Mouse (Mus musculus) kidney, adult 2 months (tissue): ENCODE measurements around the gene Fasn.

Source experiments
- CTCF ChIP-seq: fragments of 200-500 bp; conservative IDR thresholded peaks from 2 replicates; pipeline ENCODE4 v1.5.1; 2011; ENCODE audit warnings: low read depth, mild to moderate bottlenecking, control low read depth, low read length, moderate library complexity, mixed read lengths; ENCODE audit not compliant: insufficient read depth, insufficient read length
- POLR2A ChIP-seq: fragments of 200-500 bp; IDR thresholded peaks from one replicate; pipeline ENCODE4 v1.6.1; 2011; ENCODE audit warnings: low read depth, low read length, control low read depth

DNA sequence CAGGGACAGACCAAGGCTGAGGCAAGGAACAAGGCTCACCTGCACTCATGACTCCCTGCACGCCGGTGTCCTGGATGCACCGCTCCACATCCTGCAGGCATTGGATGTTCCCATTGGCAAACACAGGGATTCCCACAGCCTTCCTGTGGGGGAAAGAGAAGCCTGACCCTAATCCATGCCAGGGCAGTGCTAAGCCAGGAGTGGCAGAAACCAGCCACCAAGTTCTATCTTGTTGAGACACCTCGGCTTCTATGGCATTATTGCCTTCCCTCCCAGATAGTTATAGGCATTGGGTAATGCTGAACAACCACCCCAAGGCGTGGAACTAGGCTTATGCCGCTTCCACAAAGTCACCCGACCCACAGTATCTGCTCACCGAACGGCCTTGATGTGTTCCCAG, 31.7 kb downstream of the Fasn start:
- no peak for TF ChIP-seq POLR2A
- no peak for TF ChIP-seq CTCF
